Mouse (Mus musculus): ENCODE data around the gene St8sia2. TPM values are rescaled to one million over a fixed set of nuclear protein-coding genes. Genes with fewer than 3 reads are reported as not detected.
A peak's percentile ranks its signal among the peaks of the same experiment; 100 is the strongest.
"Not testable (repeated sequence)": the region's sequence is repeated elsewhere in the genome, so short reads cannot be mapped to it uniquely, and the experiment has no call there.

St8sia2 gene
- total RNA-seq, 2 experiments from 2014 or later = 0.36 to 0.51 TPM

DNA sequence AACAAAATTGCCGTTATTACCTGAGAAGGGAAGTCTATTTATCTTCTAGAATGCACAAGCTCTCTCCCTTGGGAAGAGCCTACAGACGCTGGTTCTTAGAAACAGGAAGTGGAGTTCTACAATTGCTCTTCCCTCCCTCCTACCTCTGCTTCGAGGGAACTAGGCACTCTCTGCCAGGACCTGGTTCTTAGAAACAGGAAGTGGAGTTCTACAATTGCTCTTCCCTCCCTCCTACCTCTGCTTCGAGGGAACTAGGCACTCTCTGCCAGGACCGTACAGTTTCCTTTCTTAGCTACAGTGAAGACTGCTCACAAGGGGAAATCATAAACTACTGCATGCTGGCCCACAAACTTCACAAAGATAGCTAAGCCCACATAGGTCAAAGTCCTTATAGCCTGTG, 41.3 kb downstream of the St8sia2 start:
- DNase-seq = not testable (repeated sequence)

DNA sequence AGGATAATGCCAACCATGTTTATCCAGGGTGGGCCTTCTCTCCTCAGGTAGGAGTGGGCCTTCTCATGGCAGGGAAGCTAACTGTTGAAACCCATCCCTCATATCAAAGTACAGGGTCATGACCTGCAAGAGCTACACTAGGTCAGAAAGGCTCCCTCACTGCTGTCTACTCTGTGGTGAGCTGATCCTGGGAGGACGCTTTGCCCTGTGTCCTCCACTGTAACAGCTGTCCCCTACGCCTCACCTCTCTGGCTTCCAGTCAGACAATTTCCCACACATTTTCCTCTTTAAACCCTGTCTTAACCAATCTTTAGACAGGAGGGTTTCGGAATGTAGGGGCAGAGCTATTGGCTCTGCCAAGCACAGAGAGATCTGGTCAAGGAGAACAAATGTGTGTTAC, 48.3 kb downstream of the St8sia2 start:
- DNase-seq = no peak

DNA sequence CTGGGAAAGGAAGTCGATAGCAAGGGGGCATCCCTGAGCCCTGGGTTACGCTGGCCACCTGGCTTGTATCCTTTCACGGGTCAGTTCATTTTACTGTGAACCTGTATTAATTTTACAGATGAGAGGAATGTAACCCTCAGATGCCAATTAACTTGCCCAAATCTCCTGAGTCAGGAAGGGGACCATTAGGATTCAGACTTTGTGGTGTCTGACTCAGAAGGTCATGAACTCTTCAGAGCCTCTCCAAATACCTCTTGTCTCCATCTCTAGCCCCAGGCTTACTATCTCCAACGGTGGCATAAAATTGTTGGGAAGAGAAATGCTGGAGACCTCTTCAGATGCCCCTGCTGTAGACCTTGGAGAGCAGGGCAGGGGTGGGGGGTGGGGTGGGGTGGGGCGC, 51.1 kb downstream of the St8sia2 start:
- no peak for DNase-seq

DNA sequence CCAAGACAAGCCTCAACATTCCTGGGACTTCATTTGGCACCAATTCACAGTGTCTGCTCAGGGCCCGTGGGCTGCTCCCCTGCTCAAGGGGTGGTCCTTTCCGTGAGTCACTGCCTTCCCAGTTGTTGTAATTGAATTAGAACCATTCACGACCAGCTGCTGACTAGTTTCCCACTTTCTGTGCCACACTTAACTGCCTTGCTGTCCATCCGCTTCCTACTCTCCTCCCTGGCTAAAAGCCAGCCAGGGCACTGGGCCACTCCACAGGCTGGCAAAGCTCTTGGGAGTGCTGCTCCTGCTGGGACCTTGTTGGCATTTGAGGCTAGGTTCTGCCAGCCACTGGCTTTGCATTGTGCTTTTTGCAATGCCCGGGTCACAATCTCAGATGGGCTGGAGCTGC, 59.0 kb downstream of the St8sia2 start:
- DNase-seq = peak; percentile 39

DNA sequence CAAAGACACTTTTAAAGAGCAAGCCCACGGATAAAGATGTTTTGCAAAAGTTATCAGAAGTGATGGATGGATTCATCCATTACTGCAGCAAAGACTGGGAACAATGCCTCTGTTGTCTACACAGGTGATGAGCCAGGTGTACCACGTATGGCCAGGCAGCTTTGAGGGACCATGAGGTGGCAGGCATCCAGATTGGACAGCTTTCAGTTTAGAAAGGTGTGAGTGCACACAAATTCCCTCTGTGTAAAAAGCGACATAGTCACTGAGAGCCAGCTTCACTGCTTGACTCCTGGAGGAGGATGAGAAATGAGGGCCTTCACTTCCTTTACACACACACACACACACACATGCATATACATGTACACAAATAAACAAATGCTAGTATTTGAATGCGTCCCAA, 60.4 kb downstream of the St8sia2 start:
- DNase-seq = no peak

DNA sequence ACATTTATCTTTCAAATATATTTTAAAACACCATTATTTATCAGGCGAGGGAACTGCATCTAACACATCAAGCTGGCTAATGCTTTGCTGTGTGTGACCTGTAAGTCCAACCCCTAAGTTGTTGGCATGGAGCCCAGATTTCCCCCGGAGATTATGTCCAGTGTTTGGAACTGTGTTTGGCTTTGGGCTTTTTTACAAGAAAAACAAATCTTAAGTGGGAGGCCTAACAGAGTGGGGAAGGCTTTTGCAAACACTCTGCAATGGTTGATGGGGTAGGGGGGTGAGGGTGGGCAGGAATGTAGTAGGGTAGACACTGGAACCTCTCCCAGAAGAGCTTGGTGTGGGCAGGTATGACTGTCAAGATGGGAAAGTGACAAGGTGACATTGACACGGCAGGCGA, 71.8 kb downstream of the St8sia2 start:
- peak; percentile 9 for DNase-seq

DNA sequence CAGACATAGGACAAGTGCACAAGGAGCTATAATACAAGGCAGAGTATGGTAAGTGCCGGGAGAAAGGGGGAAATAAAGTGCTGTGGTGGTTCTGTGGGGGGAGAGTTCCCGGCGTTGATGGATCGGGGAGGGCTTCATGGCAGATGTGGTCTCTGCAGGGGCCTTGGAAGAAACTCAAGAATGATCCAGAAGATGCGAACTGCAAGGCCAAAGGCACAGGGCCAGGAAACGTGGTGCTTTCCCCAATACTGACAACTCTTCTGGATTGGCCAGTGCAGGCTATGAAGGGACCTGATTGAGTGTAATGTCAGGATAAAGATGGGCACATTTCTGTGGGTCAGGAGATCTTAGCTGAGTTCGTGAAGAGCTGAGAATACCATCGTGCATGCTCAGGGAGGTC, 74.3 kb downstream of the St8sia2 start:
- DNase-seq = no peak

DNA sequence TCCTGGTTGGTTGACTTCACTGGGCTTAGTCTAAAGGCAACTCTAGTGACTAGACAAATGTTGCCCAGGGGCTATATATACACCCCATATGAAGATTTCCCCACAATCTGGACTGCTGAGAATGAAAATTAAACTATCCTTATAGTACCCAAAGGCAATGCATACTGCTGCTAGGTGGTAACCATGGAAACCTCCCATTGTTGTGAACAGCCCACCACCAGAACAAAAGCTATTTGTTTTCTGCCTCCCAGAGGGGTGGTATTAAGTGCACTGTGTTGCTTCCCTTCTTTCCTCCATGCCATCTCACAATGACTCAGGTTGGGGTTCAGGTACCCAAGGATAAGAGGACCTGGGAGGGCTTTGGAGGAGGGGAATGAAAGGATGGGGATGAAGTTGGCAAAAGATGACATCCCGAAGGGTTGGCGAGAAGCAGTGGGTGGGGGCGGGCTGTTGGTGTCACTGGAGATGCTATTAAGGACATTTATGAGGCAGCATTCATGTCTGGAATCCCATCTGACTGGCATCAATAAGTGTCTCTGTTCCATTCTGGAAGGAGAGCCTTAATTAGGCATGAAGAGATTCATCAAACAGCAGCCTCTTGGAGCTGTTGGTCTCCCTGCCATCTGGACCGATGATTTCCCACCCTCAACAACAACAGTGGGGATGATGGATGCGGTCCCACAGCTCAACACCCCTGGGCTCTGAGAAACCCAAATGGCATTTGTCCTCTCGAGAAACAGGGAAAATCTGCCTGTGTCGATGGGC, 75.3 kb downstream of the St8sia2 start:
- DNase-seq = no peak

DNA sequence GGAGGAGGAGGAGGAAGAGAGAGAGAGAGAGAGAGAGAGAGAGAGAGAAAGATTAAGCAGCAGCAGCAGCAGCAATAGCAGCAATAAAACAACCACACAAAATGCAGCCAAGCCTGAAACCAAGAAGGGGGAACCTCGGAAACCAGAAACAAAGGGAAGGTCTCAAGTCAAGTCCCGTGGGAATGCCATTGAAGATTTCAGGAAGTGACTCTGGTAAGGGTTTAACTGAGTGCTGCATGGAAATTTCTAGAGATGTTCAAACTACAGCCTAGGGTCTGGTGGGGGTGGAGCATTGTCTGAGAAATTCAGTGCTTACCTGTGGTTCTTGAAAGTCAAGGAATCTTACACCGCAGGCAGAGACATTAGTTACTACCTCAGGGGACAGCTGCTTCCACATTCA, 77.4 kb downstream of the St8sia2 start:
- DNase-seq = no peak

DNA sequence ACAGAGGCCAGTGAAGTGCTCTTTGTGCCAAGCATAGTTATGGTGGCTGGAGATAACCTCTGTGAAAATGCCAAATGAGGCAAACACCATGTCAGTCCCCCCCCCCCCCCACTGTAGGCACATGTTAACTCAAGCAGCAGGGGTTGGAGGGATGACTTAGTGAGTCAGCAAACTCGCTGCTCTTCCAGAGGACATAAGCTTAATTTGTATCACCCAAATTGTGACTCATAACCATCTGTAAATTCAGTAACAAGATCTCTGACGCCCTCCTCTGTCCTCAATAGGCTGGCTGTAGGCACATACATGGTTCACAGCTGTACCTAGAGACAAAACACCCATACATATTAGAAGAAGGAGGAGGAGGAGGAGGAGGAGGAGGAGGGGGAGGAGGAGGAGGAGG, 77.8 kb downstream of the St8sia2 start:
- no peak for DNase-seq

DNA sequence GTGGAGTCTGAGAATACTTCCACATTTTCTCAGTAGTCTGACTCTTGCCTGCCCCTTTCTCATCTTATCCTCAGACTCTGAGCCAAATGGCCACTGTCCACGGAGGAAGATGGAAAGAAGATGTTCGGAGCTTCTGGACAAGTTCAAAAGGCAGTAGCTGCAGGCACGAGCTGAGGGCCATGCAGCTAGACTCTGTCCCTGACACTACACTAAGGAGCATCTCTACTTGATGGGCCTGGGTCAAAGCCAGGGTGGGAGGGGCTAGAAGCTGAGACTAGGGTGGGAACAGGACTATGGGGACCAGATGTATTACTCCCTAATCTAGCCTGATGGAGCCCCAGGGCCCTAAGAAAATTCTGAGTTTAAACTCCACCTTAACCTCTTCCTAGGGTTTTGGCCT, 80.5 kb downstream of the St8sia2 start:
- DNase-seq = no peak

DNA sequence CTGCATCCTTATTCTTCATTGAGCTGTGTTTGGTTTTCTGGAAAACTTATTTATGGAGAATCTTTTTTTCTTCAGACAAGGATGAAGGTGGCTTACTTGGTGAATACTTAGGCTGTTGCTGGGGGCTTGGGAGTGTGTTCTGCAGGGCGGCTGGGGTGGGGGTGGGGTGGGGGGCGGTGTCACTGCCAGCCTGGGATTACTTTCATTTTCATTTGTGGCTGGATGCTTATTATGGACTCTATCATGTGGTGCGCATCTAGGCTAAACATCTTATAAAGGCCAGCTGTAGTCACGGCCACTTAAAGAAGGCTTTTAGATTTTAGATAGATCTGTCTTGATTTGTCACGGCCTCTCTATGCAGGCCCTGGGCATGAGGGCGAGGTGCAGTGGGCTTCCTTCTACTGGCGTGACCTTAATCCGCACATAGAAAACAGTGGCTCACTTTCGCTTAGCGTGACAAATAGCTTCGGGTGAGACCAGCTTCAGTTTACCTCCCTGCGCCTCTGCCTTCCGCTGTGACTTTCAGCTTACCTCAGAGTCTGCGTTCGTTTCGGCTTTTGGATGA, 92.5 kb downstream of the St8sia2 start:
- no peak for DNase-seq

DNA sequence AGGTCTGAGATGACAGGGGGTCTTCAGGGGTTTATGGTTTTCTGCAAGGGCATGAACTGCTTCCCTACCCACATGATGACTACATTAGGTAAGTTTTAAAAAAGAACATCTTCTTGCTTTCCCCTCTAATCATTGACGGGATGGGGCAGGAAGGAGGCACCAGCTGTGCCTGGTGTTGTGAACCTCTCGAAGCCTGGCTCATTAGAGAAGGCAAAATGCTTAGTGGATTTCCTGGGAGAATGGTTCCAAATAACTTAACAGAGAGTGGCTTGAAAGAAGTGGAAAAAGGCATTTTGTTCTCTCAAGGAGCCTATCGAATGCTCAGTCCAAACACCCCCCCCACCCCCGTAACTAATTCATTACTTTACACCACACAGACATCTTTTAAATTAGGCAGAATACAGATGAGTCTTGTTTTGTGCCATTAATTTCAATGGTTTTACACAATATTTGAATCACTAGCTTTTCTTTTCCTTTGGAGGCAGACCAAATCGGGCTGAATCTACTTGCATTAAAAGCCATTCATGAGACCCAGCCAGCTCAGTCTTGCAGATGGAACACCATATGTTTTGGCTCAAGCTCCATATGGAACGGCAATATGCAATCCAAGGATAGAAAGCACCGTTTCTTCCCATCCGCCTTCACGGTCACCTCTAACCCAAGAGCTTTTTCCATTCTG, 95.7 kb downstream of the St8sia2 start:
- no peak for DNase-seq

DNA sequence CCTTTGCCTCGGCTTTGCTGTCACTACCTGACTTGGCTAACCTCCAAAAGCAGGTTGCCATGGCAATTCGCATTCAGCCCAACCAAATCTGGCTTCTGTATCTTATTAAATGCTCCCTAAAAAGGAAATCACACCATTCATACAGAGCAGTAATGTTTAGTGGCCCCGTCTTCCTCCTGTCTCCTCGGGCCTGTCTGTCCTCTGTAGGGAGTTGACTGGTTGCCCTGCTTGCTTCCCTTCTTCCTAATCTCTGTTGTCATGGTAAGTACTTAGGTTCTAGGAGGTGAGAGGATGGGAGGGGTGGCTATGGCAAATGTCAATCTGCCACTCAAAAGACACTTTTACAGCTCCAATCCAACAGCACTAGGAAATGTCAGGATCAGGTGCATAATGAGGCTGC, 101.6 kb downstream of the St8sia2 start:
- no peak for DNase-seq

DNA sequence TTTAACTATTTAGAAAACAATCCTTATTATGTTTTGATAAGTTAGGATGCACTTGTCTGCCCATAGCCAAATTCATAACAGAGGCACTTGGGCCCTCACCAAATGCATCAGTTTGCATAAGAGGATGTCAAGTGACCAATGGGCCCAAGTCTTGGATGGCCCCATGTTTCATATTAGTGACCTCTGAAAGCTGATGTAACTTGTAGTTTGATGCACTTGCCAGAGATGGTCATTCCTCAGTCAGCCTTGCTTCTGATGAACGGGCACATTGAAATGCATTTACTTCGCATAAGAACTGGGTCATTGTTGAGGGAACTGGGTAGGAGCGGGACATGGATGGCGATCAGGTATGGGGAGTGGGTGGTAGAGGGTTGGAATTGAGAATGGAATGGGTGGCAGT, 102.6 kb downstream of the St8sia2 start:
- no peak for DNase-seq

DNA sequence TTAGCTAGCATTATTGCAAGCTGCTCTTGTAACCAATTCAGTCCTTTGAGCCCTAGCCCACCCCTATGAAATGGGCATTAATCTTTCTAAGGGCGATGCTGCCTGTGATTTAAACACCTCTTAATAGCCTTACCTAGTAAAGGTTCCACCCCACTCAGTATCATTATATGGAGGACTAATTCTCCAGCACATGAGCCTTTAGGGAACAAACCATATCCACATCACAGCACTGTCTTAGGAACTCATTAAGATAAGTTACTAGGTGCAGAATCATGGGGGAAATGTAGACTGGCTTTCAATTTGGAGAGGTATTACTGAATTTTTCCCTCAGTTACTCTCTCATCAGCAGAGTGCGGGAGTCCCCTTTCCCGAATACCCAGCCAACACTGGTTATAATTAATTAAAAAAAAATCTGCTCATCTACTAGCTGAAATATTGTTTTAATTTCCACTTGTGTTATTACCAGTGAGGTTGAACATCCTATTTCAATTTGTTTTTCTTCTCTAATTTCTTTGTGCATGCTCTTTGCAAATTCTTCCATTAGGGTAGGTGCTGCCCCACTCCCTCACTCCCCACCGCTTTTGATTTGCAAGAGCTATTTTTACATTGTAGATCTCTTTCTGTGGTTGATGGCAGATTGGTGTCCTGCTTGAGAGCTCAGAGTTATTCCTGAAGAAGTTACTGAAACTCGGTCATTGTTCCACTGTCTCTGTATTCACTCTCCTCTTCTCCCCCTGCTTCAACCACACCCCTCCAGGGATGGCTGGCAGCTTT, 103.9 kb downstream of the St8sia2 start:
- DNase-seq = no peak

DNA sequence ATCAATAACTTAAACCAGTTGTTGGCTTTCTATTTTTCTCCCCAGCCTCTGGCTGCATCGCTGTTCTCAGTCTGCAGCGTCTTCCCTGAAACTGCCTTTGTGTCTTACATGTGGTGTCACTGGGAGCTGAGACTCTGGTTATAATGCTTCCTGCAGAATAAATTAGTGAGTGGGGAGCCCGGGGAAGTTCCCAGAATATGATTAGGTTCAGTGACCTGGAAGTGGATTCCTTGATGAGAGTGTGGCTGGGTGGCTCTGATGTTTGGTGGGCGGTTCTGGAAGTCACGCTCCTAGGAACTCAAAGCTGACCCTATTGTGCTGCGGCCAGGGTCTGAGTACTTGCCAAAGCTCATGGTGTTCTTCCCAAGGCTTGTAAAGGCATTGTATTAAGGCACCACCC, 119.0 kb downstream of the St8sia2 start:
- DNase-seq = no peak

DNA sequence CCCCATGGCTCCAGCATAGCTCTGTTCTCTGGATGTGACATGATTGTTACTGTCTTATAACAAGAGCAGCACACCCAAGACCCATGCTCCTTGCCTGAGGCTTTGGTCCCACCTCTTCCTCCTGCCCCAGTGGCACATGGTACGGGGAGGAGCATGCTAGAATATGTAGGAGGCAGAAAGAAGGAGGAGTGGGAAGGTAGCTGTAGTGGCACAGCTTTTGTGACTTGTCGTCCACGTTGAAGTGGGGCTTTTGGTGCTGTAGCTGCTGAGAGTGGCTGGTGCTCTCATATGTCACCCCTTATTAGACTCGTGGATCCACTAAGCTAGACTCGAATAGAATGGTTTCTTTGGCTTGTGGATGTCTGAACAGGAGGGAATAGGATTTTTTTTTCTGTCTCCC, 121.7 kb downstream of the St8sia2 start:
- no peak for DNase-seq

DNA sequence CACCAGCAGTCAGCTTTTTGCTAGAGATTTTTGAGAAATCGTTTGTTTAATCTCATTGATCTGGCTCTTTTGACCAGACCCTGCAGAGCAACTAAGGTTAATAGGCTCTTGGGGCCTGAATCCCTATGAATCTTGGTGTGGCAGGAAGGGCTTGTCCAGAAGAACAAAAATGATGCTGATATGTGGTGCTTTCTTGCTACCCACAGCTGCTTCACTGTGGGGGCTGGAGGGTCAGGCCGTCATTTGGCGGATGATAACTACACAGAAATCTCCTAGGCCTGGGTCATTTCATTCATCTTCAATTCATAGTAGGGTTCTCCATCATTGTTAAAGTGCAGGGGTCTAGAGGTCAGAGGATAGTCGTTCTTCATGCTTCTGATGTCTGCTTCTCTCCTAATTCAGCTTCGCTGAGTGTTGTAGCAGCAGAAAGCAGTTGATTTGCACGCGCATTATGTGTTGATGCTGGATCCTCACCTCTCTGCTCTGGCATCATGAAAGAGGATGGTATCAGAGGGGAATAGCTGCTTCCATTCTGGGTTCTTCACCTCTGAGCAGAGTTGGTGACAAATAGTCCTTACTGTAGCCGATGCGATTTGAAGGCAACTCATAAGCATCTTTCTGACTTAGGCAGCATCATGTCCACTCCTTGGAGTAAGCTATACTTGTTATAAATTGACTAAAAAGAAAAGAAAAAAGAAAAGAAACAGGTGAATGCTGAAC, 122.4 kb downstream of the St8sia2 start:
- no peak for DNase-seq

DNA sequence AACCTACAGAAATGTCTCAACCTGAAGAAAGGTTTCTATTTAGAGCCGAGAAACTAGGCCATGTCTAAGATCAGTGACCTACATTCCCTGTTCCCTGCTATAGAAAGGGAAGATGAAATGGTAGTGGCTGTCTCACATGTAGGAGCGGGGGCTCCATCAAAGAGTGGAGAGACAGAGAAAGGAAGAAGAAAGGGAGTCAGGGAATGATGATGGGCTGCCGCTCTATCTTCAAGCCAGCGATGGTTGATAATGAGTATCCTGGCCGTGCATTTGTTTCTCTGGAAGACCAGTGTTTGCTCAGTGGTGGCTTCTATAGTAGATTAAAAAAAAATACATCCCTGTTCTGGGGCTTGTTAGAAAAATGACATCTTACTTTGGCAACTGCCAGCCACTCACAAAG, 123.0 kb downstream of the St8sia2 start:
- no peak for DNase-seq

Data from gastrocnemius, postnatal 25 days (tissue).